Mouse (Mus musculus) liver (tissue): Measurements from ENCODE around the gene Inhbb.

Source experiments
- DNase-seq: peaks from one replicate; pipeline ENCODE4 v3.0.0-alpha.2; 2020; ENCODE audit warnings: mixed read lengths

The Inhbb gene

DNA sequence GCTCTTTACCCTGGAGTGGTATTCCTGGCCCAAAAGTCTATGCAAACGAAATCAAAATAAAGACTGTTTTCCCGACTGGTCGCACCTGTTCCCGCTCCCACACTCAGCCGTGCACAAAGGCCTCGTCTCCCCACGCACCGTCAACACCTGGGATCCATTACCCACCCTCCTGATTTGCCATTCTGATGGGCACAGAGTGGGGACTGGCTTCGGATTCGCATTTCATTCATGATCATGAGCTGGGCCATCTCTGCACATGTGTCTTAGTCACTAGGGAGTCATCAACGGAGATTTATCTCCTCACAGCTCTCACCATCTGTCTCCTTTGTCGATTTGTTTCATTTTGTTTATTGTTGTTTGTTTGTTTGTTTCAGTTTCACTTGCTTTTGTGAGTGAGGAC lies 54.5 kb downstream of the Inhbb start:
- DNase-seq = no peak

- no peak for DNase-seq
Observed at GRCm38 (mm10) chr1:119366315-119366714, 55.7 kb downstream of the Inhbb start.
